Mouse (Mus musculus): ENCODE data around the gene Ncoa6. TPM values are rescaled to one million over a fixed set of nuclear protein-coding genes. Genes with fewer than 3 reads are reported as not detected.

Ncoa6 gene
- polyA plus RNA-seq, 1 experiment: 93.0 TPM

- no peaks in the 10 kb centered on the region for H3K27me3 ChIP-seq (ENCODE audit: control insufficient read depth, insufficient read depth, low read length)
- peaks cover 3% of the 10 kb centered on the region for H3K36me3 ChIP-seq (ENCODE audit: control insufficient read depth, insufficient read depth, low read length)
- H3K4me3 ChIP-seq (ENCODE audit: control insufficient read depth, low read depth, low read length): no peak overlapping the region
- no peak overlapping the region for H3K27ac ChIP-seq (ENCODE audit: control insufficient read depth, insufficient read depth, low read depth, low read length)
- no peaks in the 10 kb centered on the region for H3K4me1 ChIP-seq (ENCODE audit: control insufficient read depth, insufficient read depth, low read length)
- TF ChIP-seq POLR2A (IDR thresholded peaks at IDR 0.05; ENCODE audit: control insufficient read depth, low read depth, low read length): no peak
- TF ChIP-seq CTCF (IDR thresholded peaks at IDR 0.05; ENCODE audit: control insufficient read depth, insufficient read depth, insufficient replicate concordance, low read depth, low read length): no peak
Measured at GRCm38 (mm10) chr2:155436445-155436844, 37.2 kb downstream of the Ncoa6 start.

DNA sequence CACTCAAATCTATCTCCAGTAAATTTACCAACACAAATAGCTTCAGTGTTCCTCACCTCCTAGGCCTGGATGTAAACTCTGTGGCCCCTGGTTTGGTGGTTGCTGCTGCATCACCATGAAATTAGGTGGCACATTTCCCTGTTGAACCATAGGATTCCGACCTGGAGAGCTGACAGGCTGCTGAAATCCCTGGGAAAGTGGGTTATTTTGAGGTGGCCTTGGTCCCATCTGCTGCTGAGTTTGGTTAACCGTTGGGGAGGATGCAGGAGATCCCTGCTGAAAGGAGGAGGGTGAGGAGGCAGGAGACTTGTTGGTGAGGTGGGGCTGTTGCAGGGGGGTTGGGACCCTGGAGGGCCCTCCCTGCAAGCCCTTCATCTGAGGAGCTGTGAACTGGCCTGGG, 52.8 kb downstream of the Ncoa6 start:
- Histone ChIP-seq H3K27ac (ENCODE audit: control insufficient read depth, insufficient read depth, low read depth, low read length) (no peak overlapping the region), H3K27me3 (ENCODE audit: control insufficient read depth, insufficient read depth, low read length) (no peaks in the 10 kb centered on the region), H3K4me1 (ENCODE audit: control insufficient read depth, insufficient read depth, low read length) (no peaks in the 10 kb centered on the region), H3K36me3 (ENCODE audit: control insufficient read depth, insufficient read depth, low read length) (peaks cover 4% of the 10 kb centered on the region; the same call in 1 of the 2 replicates), H3K4me3 (ENCODE audit: control insufficient read depth, low read depth, low read length) (no peak overlapping the region)
- TF ChIP-seq CTCF (IDR thresholded peaks at IDR 0.05; ENCODE audit: control insufficient read depth, insufficient read depth, insufficient replicate concordance, low read depth, low read length): no peak
- no peak for TF ChIP-seq POLR2A (IDR thresholded peaks at IDR 0.05; ENCODE audit: control insufficient read depth, low read depth, low read length)

GRCm38 (mm10) chr2:155404635-155405034, 69.1 kb downstream of the Ncoa6 start:
- Histone ChIP-seq H3K27me3 (ENCODE audit: control insufficient read depth, insufficient read depth, low read length) (no peaks in the 10 kb centered on the region), H3K4me1 (ENCODE audit: control insufficient read depth, insufficient read depth, low read length) (no peaks in the 10 kb centered on the region), H3K36me3 (ENCODE audit: control insufficient read depth, insufficient read depth, low read length) (no peaks in the 10 kb centered on the region; the same call in 1 of the 2 replicates), H3K4me3 (ENCODE audit: control insufficient read depth, low read depth, low read length) (no peak overlapping the region), H3K27ac (ENCODE audit: control insufficient read depth, insufficient read depth, low read depth, low read length) (no peak overlapping the region)
- TF ChIP-seq CTCF (IDR thresholded peaks at IDR 0.05; ENCODE audit: control insufficient read depth, insufficient read depth, insufficient replicate concordance, low read depth, low read length) (no peak), POLR2A (IDR thresholded peaks at IDR 0.05; ENCODE audit: control insufficient read depth, low read depth, low read length) (no peak)

GRCm38 (mm10) chr2:155401926-155402325, 71.8 kb downstream of the Ncoa6 start:
- H3K4me3 ChIP-seq (ENCODE audit: control insufficient read depth, low read depth, low read length): no peak overlapping the region
- TF ChIP-seq CTCF (IDR thresholded peaks at IDR 0.05; ENCODE audit: control insufficient read depth, insufficient read depth, insufficient replicate concordance, low read depth, low read length) (no peak), POLR2A (IDR thresholded peaks at IDR 0.05; ENCODE audit: control insufficient read depth, low read depth, low read length) (no peak)
- no peaks in the 10 kb centered on the region for H3K27me3 ChIP-seq (ENCODE audit: control insufficient read depth, insufficient read depth, low read length)
- H3K4me1 ChIP-seq (ENCODE audit: control insufficient read depth, insufficient read depth, low read length): no peaks in the 10 kb centered on the region
- no peaks in the 10 kb centered on the region; the same call in 1 of the 2 replicates for H3K36me3 ChIP-seq (ENCODE audit: control insufficient read depth, insufficient read depth, low read length)
- H3K27ac ChIP-seq (ENCODE audit: control insufficient read depth, insufficient read depth, low read depth, low read length): no peak overlapping the region

- TF ChIP-seq POLR2A (IDR thresholded peaks at IDR 0.05; ENCODE audit: control insufficient read depth, low read depth, low read length): no peak
- TF ChIP-seq CTCF (IDR thresholded peaks at IDR 0.05; ENCODE audit: control insufficient read depth, insufficient read depth, insufficient replicate concordance, low read depth, low read length): no peak
- no peaks in the 10 kb centered on the region for H3K27me3 ChIP-seq (ENCODE audit: control insufficient read depth, insufficient read depth, low read length)
- H3K4me1 ChIP-seq (ENCODE audit: control insufficient read depth, insufficient read depth, low read length): no peaks in the 10 kb centered on the region
- no peak overlapping the region for H3K4me3 ChIP-seq (ENCODE audit: control insufficient read depth, low read depth, low read length)
- no peaks in the 10 kb centered on the region; the same call in none of the 2 replicates for H3K36me3 ChIP-seq (ENCODE audit: control insufficient read depth, insufficient read depth, low read length)
- no peak overlapping the region for H3K27ac ChIP-seq (ENCODE audit: control insufficient read depth, insufficient read depth, low read depth, low read length)
Measured at GRCm38 (mm10) chr2:155400276-155400675, 73.4 kb downstream of the Ncoa6 start.

GRCm38 (mm10) chr2:155394586-155394985, 79.1 kb downstream of the Ncoa6 start:
- H3K27me3 ChIP-seq (ENCODE audit: control insufficient read depth, insufficient read depth, low read length): no peaks in the 10 kb centered on the region
- no peak overlapping the region for H3K27ac ChIP-seq (ENCODE audit: control insufficient read depth, insufficient read depth, low read depth, low read length)
- TF ChIP-seq POLR2A (IDR thresholded peaks at IDR 0.05; ENCODE audit: control insufficient read depth, low read depth, low read length) (no peak), CTCF (IDR thresholded peaks at IDR 0.05; ENCODE audit: control insufficient read depth, insufficient read depth, insufficient replicate concordance, low read depth, low read length) (no peak)
- H3K36me3 ChIP-seq (ENCODE audit: control insufficient read depth, insufficient read depth, low read length): no peaks in the 10 kb centered on the region; the same call in none of the 2 replicates
- no peak overlapping the region for H3K4me3 ChIP-seq (ENCODE audit: control insufficient read depth, low read depth, low read length)
- H3K4me1 ChIP-seq (ENCODE audit: control insufficient read depth, insufficient read depth, low read length): no peaks in the 10 kb centered on the region

- Histone ChIP-seq H3K4me1 (ENCODE audit: control insufficient read depth, insufficient read depth, low read length) (peaks cover 5% of the 10 kb centered on the region; the same call in 1 of the 2 replicates), H3K27me3 (ENCODE audit: control insufficient read depth, insufficient read depth, low read length) (no peaks in the 10 kb centered on the region), H3K4me3 (ENCODE audit: control insufficient read depth, low read depth, low read length) (no peak overlapping the region), H3K36me3 (ENCODE audit: control insufficient read depth, insufficient read depth, low read length) (no peaks in the 10 kb centered on the region; the same call in 1 of the 2 replicates), H3K27ac (ENCODE audit: control insufficient read depth, insufficient read depth, low read depth, low read length) (no peak overlapping the region)
- TF ChIP-seq POLR2A (IDR thresholded peaks at IDR 0.05; ENCODE audit: control insufficient read depth, low read depth, low read length): no peak
- no peak for TF ChIP-seq CTCF (IDR thresholded peaks at IDR 0.05; ENCODE audit: control insufficient read depth, insufficient read depth, insufficient replicate concordance, low read depth, low read length)
Measured at GRCm38 (mm10) chr2:155388573-155388972, 85.1 kb downstream of the Ncoa6 start.
